Mouse (Mus musculus) heart, postnatal 0 days (tissue): ENCODE data around the gene Pde4b.

ENCODE experiments used
- CTCF ChIP-seq: IDR thresholded peaks from 2 replicates; pipeline ENCODE4 v1.5.1; 2016; ENCODE audit warnings: antibody characterized with exemption, control low read depth, low read depth
- EP300 ChIP-seq: IDR thresholded peaks from 2 replicates; pipeline ENCODE4 v1.6.1; 2016; ENCODE audit warnings: antibody characterized with exemption, low read depth

DNA sequence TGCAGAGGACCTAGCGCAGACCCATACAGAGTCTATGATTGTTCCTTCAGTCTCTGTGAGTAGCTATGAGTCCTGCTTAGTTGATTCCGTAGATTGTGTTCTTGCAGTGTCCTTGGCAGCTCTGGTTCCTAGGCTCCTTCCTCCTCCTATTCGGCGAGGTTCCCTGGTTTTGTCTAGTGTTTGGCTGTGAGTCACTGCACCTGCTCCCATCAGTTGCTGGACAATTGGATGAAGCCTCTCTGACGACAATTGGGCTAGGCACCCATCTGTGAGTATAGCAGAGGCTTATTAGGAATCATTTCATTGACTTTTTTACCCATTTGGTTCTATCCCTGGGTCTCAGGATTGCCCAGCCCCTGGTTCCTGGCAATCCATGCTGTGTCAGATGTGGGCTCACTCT, 545.9 kb downstream of the Pde4b start:
- no peak for TF ChIP-seq CTCF
- no peak for TF ChIP-seq EP300
